Mouse (Mus musculus) small intestine, adult 2 months (tissue): ENCODE results near the gene Mmp10.

Source experiments
- CTCF ChIP-seq: fragments of 200-500 bp; IDR thresholded peaks from 2 replicates; pipeline ENCODE4 v1.5.1; 2012; ENCODE audit warnings: low read depth, mild to moderate bottlenecking, control low read depth, inconsistent platforms, low read length, moderate library complexity, mixed read lengths; ENCODE audit not compliant: insufficient replicate concordance, insufficient read length; ENCODE audit errors: extremely low read depth
- POLR2A ChIP-seq: fragments of 200-500 bp; IDR thresholded peaks from 2 replicates; pipeline ENCODE4 v1.6.1; 2012; ENCODE audit warnings: low read depth, mild to moderate bottlenecking, control low read depth, inconsistent platforms, low read length, moderate library complexity

GRCm38 (mm10) chr9:7554382-7554781, 52.2 kb downstream of the Mmp10 start:
- no peak for TF ChIP-seq CTCF
- no peak for TF ChIP-seq POLR2A
